Mouse (Mus musculus): ENCODE measurements at regions not wholly inside any gene's neighbourhood (a gene's known extent, or its start where the extent isn't known, plus 50 kb on each side); places are given as distances from the start of the nearest gene placed in this dataset.
A peak's percentile ranks its signal among the peaks of the same experiment; 100 is the strongest.
"Not testable (repeated sequence)": the region's sequence is repeated elsewhere in the genome, so short reads cannot be mapped to it uniquely, and the experiment has no call there.

DNA sequence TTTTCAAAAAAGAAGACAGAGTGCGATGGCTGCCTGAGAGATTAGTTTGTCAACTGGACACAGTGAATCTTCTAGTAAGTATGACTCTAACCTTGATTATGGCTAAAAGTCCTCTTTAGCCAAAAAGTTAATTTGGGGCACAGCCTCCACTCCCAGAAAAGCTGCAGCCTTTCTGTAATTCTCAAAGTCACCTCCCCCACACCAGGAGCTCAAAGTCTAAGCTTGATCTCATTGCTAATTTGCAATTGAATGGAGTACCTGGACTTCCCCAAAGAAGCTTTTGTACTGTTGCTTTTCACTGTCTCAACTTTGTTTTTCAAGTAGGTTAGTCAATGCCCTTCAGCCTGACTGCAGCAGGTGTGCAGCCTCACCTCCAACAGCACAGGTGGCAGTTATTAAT is 677.0 kb downstream of the Dad1 start:
- in situ Hi-C loops (cut with MboI; ENCODE audit: low sequenced_read_pairs in 2 of 2, unreplicated experiment in 2 of 2); H3K9ac ChIP-seq (ENCODE audit: insufficient read depth, low read depth, low read length, poor library complexity, severe bottlenecking); H3K36me3 ChIP-seq (ENCODE audit: control insufficient read depth, insufficient read depth, low read length, poor library complexity, severe bottlenecking): not testable (repeated sequence)
- peak overlapping the region; percentile 68; the same call in 1 of the 2 replicates for H3K27ac ChIP-seq (ENCODE audit: insufficient read depth, low read depth, low read length, poor library complexity, severe bottlenecking)
- H3K4me3 ChIP-seq (ENCODE audit: insufficient read depth in 1 of 2, low read depth in 1 of 2, low read length in 2 of 2, poor library complexity in 1 of 2, severe bottlenecking in 1 of 2): 0 out of 4 replicates have a peak overlapping the region, but pooled peaks of 1 of the 2 experiments have one; percentile 8
- DNase-seq (ENCODE audit: low read depth, low spot score): peak; percentile 80
- peak; percentile 68; the same call in 1 of the 2 replicates for TF ChIP-seq CHD2 (IDR thresholded peaks at IDR 0.05; ENCODE audit: low read depth, low read length)
- peaks cover 3 to 14% of the 10 kb centered on the region in 2 experiments for H3K4me1 ChIP-seq (ENCODE audit: control insufficient read depth in 2 of 2, insufficient read depth in 2 of 2, low read length in 2 of 2, poor library complexity in 1 of 2)
- H3K9me3 ChIP-seq (ENCODE audit: control insufficient read depth, insufficient read depth, low read depth, low read length): peaks cover 13% of the 10 kb centered on the region

DNA sequence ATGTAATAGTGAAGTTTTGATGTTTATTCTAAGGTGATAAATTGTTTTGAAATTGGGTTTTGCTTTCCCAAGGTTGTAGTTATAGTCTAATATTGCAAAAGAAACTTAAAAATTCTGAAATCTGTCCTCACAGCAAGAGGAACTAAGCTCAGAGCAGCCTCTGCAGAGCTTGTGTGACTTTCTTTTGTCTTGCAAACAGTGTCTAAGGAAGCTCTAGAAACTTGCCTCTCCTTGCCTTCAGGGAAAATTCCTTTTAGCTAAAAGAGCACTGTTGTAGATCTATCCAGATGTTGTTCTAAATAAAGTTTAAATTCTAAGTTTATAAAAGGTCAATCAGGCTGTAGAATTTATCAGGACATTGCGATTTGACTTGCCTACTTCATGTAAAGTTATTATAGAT is 681.2 kb downstream of the Dad1 start:
- H3K36me3 ChIP-seq (ENCODE audit: control insufficient read depth, insufficient read depth, low read length, poor library complexity, severe bottlenecking); H3K4me3 ChIP-seq (ENCODE audit: insufficient read depth in 1 of 2, low read depth in 1 of 2, low read length in 2 of 2, poor library complexity in 1 of 2, severe bottlenecking in 1 of 2); DNase-seq (ENCODE audit: low read depth, low spot score); in situ Hi-C loops (cut with MboI; ENCODE audit: low sequenced_read_pairs in 2 of 2, unreplicated experiment in 2 of 2); H3K4me1 ChIP-seq (ENCODE audit: control insufficient read depth in 2 of 2, insufficient read depth in 2 of 2, low read length in 2 of 2, poor library complexity in 1 of 2); H3K27ac ChIP-seq (ENCODE audit: insufficient read depth, low read depth, low read length, poor library complexity, severe bottlenecking); H3K9ac ChIP-seq (ENCODE audit: insufficient read depth, low read depth, low read length, poor library complexity, severe bottlenecking): not testable (repeated sequence)
- H3K9me3 ChIP-seq (ENCODE audit: control insufficient read depth, insufficient read depth, low read depth, low read length): peaks cover 13% of the 10 kb centered on the region

DNA sequence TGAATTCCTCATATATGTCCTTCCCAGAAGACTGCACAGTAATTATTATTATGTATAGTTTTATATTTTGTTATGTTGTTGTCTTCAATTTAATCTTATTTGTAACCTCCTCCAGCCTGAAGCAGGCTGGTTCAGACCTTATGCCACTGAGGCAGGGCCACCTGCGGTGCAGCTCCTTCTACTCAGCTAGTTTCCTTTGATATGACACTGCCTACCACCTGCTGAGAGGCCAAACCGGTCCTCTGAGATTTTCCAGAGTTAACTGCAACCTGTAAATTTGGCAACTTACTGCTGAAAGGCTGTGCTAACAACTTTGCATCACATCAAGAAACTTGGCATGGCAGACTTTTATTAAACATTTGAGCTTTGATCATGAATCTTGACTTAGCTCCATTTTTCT is 691.3 kb downstream of the Dad1 start:
- no peak for DNase-seq (ENCODE audit: low read depth, low spot score)
- TF ChIP-seq HCFC1 (IDR thresholded peaks at IDR 0.05; ENCODE audit: borderline replicate concordance, insufficient read depth, low read length): no peak
- TF ChIP-seq ZNF384 (IDR thresholded peaks at IDR 0.05; ENCODE audit: low read depth, low read length): no peak
- TF ChIP-seq ZC3H11A (IDR thresholded peaks at IDR 0.05; ENCODE audit: borderline replicate concordance, low read depth, low read length): no peak
- TF ChIP-seq CHD2 (IDR thresholded peaks at IDR 0.05; ENCODE audit: low read depth, low read length): no peak
- TF ChIP-seq MAFK (IDR thresholded peaks at IDR 0.05; ENCODE audit: insufficient read depth, low read depth, low read length): no peak
- no peaks in the 10 kb centered on the region for H3K36me3 ChIP-seq (ENCODE audit: control insufficient read depth, insufficient read depth, low read length, poor library complexity, severe bottlenecking)
- H3K9me3 ChIP-seq (ENCODE audit: control insufficient read depth, insufficient read depth, low read depth, low read length): no peaks in the 10 kb centered on the region
- in situ Hi-C loops (cut with MboI; ENCODE audit: low sequenced_read_pairs in 2 of 2, unreplicated experiment in 2 of 2): no loop called here
- no peak overlapping the region for H3K27ac ChIP-seq (ENCODE audit: insufficient read depth, low read depth, low read length, poor library complexity, severe bottlenecking)
- H3K4me1 ChIP-seq (ENCODE audit: control insufficient read depth in 2 of 2, insufficient read depth in 2 of 2, low read length in 2 of 2, poor library complexity in 1 of 2): peaks cover 5 to 9% of the 10 kb centered on the region in 2 experiments; a peak in 3 of 4 replicates
- H3K4me3 ChIP-seq (ENCODE audit: insufficient read depth in 1 of 2, low read depth in 1 of 2, low read length in 2 of 2, poor library complexity in 1 of 2, severe bottlenecking in 1 of 2): peak overlapping the region in 1 of 2 experiments; percentile 55; a peak in 1 of 4 replicates
- no peak overlapping the region for H3K9ac ChIP-seq (ENCODE audit: insufficient read depth, low read depth, low read length, poor library complexity, severe bottlenecking)

DNA sequence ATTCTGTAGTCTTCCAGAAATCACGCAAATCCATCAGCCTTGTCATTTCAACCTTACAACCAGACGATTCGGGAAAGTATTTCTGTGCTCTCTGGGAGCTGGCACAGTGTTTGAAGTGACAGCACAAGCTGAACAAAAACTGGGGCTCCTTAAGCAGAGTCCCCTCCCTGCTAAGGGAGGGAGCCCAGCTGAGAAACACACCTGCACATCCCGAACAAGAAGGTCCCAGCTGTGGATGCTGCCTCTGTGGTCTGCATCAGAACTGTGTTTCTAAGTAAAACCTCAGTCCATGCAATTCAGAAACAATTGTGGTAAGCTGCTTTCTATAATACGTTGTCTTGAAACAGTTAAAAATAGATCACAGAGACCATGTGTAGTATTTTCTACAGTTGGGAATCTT is 693.8 kb downstream of the Dad1 start:
- H3K9ac ChIP-seq (ENCODE audit: insufficient read depth, low read depth, low read length, poor library complexity, severe bottlenecking): not testable (repeated sequence)

DNA sequence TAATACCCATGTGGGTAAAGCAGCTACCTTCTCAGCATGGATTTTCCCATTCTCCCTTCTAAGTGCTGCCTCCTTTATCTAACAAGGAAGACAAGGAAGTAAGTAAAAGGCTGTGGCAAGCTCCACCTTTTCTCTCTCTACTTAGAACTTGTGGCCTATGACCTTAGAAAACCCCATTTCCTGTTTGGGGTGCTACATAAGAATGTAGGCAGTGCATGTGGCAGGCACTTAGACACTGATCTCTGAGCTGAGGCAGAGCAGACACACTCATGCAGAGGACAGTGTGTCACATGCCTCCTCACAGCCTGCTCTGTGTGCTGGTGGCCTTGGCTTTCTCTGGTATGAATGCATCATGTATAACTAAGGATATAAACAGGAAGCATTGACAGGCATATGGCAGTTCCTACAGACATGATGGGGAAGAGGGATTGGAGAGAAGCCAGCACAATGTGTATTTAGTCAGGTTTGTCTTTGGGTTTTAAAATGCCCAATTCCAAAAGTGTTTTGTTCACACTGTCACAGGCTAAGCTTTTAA is 694.5 kb downstream of the Dad1 start:
- H3K4me1 ChIP-seq (ENCODE audit: control insufficient read depth in 2 of 2, insufficient read depth in 2 of 2, low read length in 2 of 2, poor library complexity in 1 of 2); H3K27ac ChIP-seq (ENCODE audit: insufficient read depth, low read depth, low read length, poor library complexity, severe bottlenecking); in situ Hi-C loops (cut with MboI; ENCODE audit: low sequenced_read_pairs in 2 of 2, unreplicated experiment in 2 of 2); H3K9ac ChIP-seq (ENCODE audit: insufficient read depth, low read depth, low read length, poor library complexity, severe bottlenecking); H3K9me3 ChIP-seq (ENCODE audit: control insufficient read depth, insufficient read depth, low read depth, low read length); H3K36me3 ChIP-seq (ENCODE audit: control insufficient read depth, insufficient read depth, low read length, poor library complexity, severe bottlenecking); H3K4me3 ChIP-seq (ENCODE audit: insufficient read depth in 1 of 2, low read depth in 1 of 2, low read length in 2 of 2, poor library complexity in 1 of 2, severe bottlenecking in 1 of 2); DNase-seq (ENCODE audit: low read depth, low spot score): not testable (repeated sequence)

More for the DNA sequence above, 693.8 kb downstream of the Dad1 start:
- H3K9me3 ChIP-seq (ENCODE audit: control insufficient read depth, insufficient read depth, low read depth, low read length); H3K4me3 ChIP-seq (ENCODE audit: insufficient read depth in 1 of 2, low read depth in 1 of 2, low read length in 2 of 2, poor library complexity in 1 of 2, severe bottlenecking in 1 of 2); DNase-seq (ENCODE audit: low read depth, low spot score); H3K27ac ChIP-seq (ENCODE audit: insufficient read depth, low read depth, low read length, poor library complexity, severe bottlenecking); H3K36me3 ChIP-seq (ENCODE audit: control insufficient read depth, insufficient read depth, low read length, poor library complexity, severe bottlenecking); H3K4me1 ChIP-seq (ENCODE audit: control insufficient read depth in 2 of 2, insufficient read depth in 2 of 2, low read length in 2 of 2, poor library complexity in 1 of 2); in situ Hi-C loops (cut with MboI; ENCODE audit: low sequenced_read_pairs in 2 of 2, unreplicated experiment in 2 of 2): not testable (repeated sequence)

All from ES-E14 (cell line).